Mouse (Mus musculus) olfactory bulb, adult 2 months (tissue): Measurements from ENCODE around the gene Gm26657.

Experiments
- CTCF ChIP-seq: fragments of 200-500 bp; IDR thresholded peaks from 2 replicates; pipeline ENCODE4 v1.5.1; 2012; ENCODE audit warnings: low read depth, mild to moderate bottlenecking, low read length, moderate library complexity; ENCODE audit not compliant: insufficient read depth
- POLR2A ChIP-seq: fragments of 200-500 bp; IDR thresholded peaks from 2 replicates; pipeline ENCODE4 v1.6.1; 2012; ENCODE audit warnings: mild to moderate bottlenecking, low read depth, low read length, moderate library complexity; ENCODE audit not compliant: insufficient read depth

GRCm38 (mm10) chr4:56716801-56717200 is 23.1 kb upstream of the Gm26657 start:
- TF ChIP-seq POLR2A, result no peak
- TF ChIP-seq CTCF, result no peak
